Mouse (Mus musculus): ENCODE data around the gene Rbm20. TPM values are rescaled to one million over a fixed set of nuclear protein-coding genes. Genes with fewer than 3 reads are reported as not detected.

The Rbm20 gene
- total RNA-seq, 2 experiments from 2014 or later, result 61.5 to 72.2 TPM

DNA sequence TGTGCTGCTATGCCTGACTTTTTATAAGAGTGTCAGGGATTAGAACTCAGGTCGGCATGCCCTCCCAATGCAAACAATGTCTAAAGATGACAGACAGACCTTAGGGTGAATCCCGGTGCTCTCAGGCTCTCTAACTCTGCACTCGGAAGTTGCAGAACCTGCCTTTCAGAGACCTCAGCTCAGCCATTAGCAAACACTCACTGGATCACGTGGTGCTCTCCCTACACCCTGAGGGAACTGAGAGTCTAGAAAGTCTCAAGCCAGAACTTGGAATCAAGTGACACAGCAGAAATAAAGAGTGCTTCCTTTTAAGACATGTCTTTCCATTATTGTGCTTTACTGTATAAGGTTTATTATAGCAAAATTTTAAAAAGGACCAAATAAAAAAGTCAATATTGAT is 177.9 kb downstream of the Rbm20 start:
- DNase-seq, result no peak
- intact Hi-C loops (cut with DNase I; ENCODE audit: low total_unique reads), result no loop called here

DNA sequence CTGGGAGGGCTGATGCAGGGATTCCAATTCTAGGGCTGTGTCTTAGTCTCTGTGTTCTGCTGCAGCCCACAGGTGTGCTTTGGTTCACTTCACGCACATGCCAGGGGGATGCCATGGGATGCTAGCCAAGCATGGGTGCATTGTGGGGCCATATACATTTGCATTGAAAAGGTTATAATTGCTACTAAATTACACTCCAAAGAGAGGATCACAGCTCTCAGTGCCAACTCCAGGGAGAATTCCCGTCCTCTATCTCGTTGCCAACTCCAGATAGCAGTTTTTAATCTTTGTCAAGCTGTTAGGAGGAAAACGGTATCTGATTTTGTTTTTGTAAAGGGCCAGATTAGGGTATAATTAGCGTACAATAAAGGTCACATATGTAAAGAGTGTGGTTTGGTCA is 178.7 kb downstream of the Rbm20 start:
- intact Hi-C loops (cut with DNase I; ENCODE audit: low total_unique reads), result no loop called here
- DNase-seq, result no peak

DNA sequence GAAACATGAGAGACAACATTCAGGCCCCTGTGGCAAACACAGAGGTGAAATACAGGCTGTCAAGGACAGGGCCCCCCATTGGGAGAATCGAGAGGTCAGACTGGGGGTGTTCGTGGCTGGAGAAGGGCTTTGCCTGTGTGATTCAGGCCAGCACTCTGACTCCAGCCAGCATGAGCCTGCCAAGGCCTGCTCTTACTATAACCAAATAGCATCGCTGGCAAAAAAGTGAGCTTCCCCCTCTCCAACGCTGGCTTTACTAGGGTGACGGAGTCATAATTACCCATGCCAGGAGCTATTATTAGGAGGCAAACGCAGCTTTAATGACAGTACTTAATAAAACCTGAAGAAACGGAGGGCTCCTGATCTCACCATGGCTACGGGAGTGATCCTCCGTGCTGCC is 179.7 kb downstream of the Rbm20 start:
- DNase-seq, result peak; percentile 73
- intact Hi-C loops (cut with DNase I; ENCODE audit: low total_unique reads), result no loop called here

DNA sequence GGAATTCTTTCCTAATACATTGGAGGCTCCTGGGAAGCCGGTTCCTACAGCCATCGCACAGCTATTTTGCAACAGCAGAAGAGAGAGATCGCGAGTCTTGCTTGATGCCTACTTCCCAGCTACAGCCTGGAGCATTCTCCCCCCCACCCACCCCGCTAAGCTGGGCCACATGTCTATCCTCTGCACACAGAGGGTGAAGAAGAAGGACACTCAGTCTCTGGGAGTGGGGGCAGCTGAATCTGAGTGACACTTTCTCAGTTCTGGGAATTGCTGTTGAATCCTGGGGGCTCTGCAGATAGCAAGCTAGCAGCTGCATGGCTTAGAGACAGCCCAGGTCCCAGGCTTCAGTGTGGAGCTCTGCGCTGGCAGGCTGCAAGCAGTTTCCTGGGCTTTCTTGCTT is 180.9 kb downstream of the Rbm20 start:
- DNase-seq, result no peak

DNA sequence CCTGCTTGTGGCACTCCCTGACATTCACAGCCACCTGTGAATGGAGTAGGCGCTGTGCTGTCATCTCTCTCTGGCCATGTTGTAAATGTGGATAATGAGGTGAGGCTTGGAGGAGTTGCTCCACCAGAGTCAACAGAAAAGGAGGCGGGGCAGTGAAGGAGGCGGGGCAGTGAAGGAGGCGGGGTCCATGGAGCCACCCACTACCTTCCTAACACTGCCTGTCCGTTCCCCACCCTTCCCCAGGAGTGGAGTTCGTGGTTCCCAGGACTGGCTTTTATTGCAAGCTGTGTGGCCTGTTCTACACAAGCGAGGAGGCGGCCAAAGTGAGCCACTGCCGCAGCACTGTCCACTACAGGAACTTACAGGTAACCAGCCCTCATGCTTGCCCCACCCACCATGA is 182.0 kb downstream of the Rbm20 start:
- intact Hi-C loops (cut with DNase I; ENCODE audit: low total_unique reads), result no loop called here

More for the DNA sequence above, 180.9 kb downstream of the Rbm20 start:
- intact Hi-C loops (cut with DNase I; ENCODE audit: low total_unique reads), result no loop called here

DNA sequence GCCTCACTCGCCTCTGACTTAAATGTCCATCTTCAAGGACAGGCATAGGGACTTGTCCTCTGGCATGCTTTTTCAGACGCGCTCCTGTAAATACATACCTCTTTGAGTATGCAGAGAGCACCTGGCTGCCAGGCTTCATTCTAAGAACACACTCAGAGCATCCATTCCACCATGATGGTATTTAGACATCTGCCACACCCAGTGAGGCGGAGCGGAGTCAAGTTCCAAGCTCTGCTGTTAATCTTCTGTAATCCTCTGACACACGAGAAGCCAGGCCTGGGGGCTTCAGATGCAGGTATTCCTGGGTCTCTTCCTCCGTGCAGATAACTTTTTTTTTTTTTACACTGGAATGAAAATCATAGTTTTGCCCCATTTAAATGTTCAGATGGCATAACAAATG is 182.5 kb downstream of the Rbm20 start:
- DNase-seq, result no peak
- intact Hi-C loops (cut with DNase I; ENCODE audit: low total_unique reads), result no loop called here

More for the DNA sequence above, 182.0 kb downstream of the Rbm20 start:
- DNase-seq, result no peak

DNA sequence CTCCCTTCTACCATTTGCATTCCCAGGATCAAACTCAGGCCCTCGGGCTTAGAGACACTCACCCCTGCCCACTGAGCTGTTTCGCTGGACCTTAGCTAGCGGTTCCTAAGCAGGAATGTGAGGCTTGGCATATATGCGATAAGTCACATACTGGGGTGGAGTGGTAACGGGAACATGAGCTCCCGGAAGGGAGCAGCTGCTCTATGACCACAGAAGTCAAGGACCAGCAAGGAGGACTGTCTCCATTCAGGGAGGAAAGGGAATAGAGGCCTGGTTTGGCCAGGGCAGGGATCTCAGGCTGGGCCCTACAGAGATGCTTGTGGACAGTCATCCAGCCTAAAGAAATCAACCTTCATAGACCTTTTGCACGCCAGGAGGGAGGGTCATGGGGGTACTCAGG is 184.2 kb downstream of the Rbm20 start:
- no peak for DNase-seq
- intact Hi-C loops (cut with DNase I; ENCODE audit: low total_unique reads), result no loop called here

DNA sequence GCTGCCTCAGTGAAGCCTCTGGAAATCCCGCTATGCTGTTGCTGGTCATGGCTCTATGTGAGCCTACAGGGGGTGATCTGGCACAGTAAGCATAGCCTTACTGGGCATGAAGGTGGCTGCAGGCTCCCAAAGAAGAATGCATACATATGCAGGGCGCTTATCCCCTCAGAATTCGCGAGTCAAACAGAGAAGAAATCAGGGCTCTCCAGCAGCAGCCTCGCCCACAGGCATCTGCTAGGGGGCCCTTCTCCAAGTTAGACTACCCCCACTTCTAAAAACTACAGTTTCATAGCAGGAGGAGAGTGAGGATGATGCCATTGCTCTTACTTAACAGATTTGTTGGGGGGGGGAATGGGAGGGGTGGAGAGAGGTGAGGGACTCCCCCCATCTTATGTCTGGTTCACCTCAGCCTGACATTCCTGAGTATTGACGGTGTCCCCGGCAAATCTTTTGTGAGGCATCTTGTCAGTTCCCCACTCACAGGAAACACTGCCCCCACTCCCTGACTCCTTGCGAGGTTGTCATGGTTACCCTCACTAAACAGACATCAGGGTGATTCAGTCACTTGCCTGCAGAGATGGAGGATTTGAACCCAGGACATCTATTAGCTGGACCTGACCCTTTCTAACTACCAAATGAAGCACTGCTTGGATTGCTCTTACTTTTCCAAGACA is 185.6 kb downstream of the Rbm20 start:
- no peak for DNase-seq
- intact Hi-C loops (cut with DNase I; ENCODE audit: low total_unique reads), result no loop called here

DNA sequence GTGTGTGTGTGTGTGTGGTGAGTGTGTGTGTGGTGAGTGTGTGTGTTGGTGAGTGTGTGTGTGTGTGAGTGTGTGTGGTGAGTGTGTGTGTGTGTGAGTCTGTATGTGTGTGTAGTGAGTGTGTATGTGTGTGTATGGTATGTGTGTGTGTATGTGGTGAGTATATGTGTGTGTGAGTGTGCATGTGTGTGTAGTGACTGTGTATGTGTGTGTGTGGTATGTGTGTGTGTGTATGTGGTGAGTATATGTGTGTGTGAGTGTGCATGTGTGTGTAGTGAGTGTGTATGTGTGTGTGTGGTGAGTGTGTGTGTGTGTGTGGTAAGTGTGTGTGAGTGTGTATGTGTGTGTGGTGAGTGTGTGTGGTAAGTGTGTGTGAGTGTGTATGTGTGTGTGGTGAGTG is 190.1 kb downstream of the Rbm20 start:
- DNase-seq, result no peak
- intact Hi-C loops (cut with DNase I; ENCODE audit: low total_unique reads), result no loop called here

DNA sequence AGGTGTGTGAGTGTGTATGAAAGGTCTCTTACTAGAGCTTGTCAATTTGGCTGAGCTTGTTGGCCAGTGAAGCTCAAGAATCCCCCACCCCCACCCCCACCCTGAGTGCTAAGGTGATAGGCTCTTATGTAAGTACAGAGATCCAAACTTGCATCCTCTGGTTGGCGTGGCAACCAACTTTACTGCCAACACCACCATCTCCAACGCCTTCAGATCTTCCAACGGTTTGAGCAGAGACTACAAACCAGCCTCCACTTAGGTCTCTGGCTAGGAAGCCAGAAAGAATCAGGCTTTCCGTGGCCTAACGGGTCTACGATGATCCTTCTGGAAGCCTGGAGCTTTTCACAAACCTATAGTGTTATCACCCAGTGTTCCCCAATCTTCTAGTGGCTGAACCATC is 191.0 kb downstream of the Rbm20 start:
- no peak for DNase-seq
- intact Hi-C loops (cut with DNase I; ENCODE audit: low total_unique reads), result no loop called here

DNA sequence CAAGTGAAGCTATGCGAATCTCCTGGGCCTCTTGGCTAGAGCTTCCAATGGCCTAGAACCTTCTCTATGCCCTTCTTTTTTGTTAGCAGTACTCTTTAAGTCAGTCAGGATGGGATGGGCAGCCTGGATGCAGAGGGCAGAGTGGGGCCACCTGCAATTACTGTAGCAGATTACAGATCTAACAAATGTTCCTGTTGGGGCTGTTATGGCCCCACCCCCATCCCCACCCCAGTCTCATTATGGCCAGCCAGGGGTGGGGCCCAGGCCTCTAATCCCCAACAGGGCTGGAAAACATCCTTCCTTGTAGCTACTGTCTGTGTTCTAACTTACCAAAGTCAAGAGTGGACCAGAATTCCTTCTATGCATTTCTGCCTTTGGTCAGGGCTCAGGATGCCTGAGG is 191.7 kb downstream of the Rbm20 start:
- intact Hi-C loops (cut with DNase I; ENCODE audit: low total_unique reads), result no loop called here
- no peak for DNase-seq

DNA sequence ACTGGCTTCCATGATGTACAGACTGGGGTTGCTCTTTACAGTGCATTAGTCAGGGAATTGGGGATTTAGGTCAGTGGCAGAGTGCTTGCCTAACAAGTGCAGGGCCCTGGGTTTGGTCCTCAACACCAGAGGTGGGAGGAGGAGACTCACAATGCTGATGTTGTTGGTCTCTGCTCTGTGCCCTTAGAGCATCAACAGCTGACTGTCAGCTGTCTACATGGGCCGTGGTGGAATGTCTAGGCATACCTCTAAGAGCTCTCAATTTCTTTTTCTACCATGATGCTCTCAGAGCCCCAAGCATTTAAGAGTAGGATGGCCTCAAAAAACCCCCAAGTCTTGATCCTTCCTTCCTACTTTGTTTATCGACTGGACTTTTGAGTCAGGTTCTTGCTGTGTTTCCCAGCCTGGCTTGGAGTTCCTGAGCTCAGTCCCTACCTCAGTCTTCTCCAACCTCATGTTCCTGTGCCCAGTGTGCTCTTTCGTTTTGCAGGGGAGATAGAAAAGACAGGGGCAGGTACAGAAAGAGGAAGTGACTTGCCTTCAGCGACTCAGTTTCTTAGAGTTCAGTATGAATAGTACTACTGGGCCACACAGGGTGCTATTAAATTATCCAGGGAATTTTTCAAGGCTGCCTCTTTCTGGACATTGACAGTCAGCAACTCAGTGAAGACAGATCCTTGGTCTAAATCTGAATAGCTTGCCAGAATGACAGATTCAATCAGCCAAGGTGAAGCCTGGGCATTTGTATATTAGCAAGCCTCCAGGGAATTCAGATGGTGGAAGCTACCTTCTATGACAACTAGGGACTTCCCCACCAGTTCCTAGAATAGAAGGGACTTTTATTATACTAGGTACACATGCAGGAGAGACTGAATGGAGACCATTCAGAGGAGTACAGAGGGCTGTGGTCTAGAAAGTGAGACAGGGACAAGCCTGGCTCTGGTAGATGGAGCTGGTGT is 192.6 kb downstream of the Rbm20 start:
- DNase-seq, result no peak
- intact Hi-C loops (cut with DNase I; ENCODE audit: low total_unique reads), result no loop called here

DNA sequence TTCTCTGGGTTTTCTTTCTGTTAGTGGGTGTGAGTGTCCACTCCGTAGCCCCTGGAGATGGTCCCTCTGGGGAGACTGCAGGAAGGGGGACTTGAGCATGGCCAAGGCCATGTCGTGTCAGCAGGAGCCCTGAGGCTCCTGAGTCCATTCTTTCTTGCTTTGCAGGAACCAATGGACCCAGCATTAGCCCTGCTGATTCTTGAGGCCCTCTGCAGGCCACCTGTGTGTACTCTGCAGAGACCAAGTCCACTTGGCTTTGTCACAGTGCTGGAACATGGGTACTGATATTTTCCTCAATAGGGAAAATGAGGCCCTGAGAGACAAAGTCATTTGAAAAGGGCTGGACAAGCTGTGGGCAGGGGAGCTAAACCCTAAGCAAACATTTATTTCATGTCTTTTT is 193.5 kb downstream of the Rbm20 start:
- intact Hi-C loops (cut with DNase I; ENCODE audit: low total_unique reads), result no loop called here
- no peak for DNase-seq

DNA sequence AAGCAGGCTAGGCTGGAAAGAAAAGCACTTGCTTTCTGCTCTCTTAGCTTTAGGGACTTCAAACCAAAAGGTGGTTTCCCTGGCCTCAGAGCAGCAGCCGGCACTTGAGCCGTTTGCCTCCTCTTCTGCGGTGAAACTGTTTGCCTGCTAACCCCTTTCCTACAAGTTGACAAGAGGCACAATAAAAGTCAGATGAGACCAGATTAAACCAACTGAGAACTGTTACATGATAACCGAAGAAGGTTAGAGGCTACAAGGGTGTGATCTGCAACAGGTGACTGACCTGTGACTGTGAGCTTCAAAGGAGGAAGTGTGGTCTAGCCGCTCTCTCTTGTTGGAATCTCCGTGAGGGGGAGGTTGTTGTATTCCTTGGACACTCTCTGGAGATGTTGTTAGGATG is 194.4 kb downstream of the Rbm20 start:
- intact Hi-C loops (cut with DNase I; ENCODE audit: low total_unique reads), result no loop called here

DNA sequence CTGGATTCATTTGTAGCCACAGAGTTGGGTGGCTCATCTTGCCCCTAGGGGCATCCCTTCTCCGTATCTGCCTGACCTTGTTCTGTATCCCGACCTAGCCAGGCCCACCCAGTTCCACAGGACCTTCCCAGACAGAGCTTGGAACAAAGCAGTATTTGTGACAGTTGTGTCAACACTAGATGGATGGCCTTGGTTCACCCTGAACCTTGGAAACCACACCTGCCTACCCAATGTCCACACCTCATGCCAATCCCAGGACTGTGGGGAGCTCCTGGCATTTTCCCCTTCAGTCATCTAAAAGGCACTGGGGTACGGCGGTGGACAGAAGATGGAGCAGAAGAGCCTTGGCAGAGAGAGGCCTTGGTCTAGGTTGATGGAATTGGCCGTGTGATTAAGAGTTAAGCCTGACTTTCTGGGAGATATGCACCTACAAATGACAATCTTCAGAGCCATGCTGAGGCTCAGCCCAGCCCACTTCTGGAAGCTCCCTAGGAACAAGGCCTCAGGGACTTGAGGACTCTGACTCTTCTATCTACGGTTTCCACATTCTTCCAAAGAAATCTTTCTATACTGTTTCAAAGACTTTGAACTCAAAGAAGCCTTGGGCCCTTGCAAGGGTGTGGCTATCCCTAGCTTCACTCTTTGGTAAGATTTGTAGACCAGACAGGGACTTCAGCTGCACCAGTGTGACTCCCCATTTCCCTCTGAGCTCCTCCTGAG is 196.0 kb downstream of the Rbm20 start:
- intact Hi-C loops (cut with DNase I; ENCODE audit: low total_unique reads), result no loop called here
- no peak for DNase-seq

More for the DNA sequence above, 194.4 kb downstream of the Rbm20 start:
- no peak for DNase-seq

DNA sequence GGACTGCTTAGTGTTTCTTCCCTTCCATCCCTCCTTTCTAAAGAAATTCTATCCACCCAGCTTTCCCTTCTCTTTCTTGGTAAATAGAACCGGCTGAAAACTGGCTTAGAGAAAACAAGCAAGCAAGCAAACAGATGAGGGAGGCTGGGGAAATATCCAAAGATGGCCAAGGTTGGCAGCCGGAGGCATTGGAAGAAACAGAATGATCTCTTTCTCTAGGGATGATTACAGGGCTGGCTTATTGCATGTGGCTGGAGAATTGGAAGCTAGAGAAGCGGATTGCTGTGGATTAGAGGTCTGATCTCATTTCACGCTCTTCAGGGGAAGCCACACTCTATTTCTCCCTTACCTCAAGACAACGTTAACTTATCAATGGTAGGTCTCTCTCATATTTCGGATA is 198.1 kb downstream of the Rbm20 start:
- intact Hi-C loops (cut with DNase I; ENCODE audit: low total_unique reads), result no loop called here
- DNase-seq, result no peak

DNA sequence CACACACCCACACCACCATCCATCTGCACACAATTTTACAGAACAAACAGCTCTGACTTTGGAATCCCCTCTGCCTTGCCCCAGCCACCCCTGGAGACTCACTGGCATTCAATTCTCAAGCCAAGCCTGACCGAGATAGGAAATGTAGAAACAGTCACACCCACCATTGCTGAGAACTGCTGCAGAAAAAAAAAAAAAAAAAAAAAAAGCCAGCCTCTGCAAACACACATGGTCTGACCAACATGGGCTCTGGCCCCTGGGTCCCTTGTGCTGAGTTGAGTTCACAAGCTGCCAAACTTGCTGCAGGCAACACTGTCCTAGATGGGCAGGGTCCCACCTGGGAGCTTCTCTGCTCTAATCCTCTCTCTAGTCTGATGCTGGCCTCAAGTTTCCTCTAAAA is 200.7 kb downstream of the Rbm20 start:
- no peak for DNase-seq
- intact Hi-C loops (cut with DNase I; ENCODE audit: low total_unique reads), result no loop called here

DNA sequence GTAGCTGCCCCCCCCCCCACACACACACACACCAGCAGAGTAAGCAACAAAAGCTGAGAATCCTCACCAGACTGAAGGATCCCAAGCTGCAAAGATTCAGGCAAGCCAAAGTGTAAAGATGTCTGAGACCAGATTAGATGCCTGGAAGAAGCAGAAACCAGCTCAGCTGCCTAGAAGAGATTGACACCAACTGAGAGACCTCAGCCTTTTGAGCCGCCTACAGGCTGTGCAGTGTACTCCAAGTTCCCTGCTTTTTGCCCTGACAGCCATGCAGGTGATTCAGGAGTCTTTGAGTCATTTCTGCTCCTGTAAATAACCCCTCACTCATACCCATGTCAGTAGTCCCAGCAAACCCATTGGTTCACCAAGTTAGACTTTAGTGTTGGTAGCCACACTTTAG is 203.4 kb downstream of the Rbm20 start:
- intact Hi-C loops (cut with DNase I; ENCODE audit: low total_unique reads), result no loop called here
- no peak for DNase-seq

DNA sequence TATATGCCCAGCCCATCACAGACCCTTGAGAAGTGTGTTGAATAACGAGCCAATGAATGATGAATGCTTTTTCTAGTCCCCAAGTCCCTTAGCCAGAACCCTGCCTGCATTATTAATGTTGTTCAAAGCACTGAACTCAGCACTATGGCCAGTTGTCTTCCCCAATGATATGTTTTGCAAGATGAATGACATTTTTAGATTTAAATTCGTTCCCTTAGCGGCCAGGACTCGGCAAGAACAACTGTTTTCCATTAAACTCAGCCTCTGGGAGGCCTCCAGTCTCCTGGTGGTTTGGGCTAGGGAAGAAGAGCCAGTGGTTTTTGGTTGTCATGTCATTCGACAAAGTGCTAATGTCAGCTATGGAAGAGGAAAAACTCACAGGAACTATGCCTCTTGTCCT is 204.7 kb downstream of the Rbm20 start:
- DNase-seq, result no peak
- intact Hi-C loops (cut with DNase I; ENCODE audit: low total_unique reads), result no loop called here

DNA sequence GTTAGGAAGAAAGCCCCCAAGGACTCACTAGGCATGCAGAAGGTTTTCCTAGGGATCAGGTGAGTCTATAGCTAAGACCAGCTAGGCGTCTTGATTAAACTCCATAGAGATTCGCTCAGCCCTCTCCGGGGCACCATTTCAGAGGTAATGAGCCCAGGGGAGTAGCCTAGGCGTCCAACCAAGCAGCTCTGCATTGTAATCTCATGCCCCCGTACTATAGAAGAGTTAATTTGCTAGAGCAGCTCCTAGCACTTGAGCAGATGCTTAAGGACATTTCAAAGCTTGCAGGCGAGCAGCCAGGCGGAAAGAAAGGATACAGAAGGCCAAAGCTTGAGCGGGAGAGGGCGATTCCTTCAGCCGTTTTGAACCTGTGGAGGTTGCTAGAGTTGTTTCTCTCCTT is 208.3 kb downstream of the Rbm20 start:
- intact Hi-C loops (cut with DNase I; ENCODE audit: low total_unique reads), result no loop called here
- DNase-seq, result no peak

Measured in gastrocnemius, postnatal 14 days (tissue).